Mouse (Mus musculus): ENCODE results near the gene Psmd14.

DNA sequence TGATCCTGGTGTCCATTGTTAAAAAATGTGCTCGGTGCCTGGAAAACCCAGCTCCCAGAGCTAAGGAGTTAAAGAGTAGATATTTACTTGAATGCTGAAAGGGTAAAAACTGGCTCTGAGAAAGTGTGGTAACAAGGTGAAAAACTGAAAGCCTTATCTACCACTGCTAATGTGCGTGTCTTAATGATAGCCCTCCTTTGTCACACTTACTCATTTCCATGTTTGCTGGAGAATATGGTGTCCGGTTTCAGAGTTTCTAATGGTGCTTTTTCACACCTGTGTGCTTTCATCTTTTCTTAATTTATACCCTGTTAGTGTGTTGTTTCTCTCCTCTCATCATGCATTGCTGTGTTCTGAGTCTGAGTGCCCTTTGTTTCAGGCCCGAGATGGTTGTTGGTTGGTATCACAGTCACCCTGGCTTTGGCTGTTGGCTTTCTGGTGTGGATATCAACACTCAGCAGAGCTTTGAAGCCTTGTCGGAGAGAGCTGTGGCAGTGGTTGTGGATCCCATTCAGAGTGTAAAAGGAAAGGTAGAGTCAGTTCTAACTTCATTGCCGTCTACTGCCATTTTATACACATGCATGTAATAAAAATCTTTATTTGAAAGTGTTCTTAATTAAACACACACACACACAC, 53.1 kb downstream of the Psmd14 start:
- no peak for TF ChIP-seq CTCF (IDR thresholded peaks at IDR 0.05; ENCODE audit: control insufficient read depth, insufficient read depth, low read length)
- TF ChIP-seq POLR2A (IDR thresholded peaks at IDR 0.05; ENCODE audit: borderline replicate concordance, control insufficient read depth, low read depth, low read length), result no peak

All from bone marrow, adult 2 months (tissue).